Mouse (Mus musculus): ENCODE measurements at regions not wholly inside any gene's neighbourhood (a gene's known extent, or its start where the extent isn't known, plus 50 kb on each side); places are given as distances from the start of the nearest gene placed in this dataset.

- TF ChIP-seq CTCF (IDR thresholded peaks at IDR 0.05; ENCODE audit: low read depth) (no peak), EP300 (IDR thresholded peaks at IDR 0.05; ENCODE audit: low read depth) (no peak)
Measured at GRCm38 (mm10) chr8:26831790-26832189, 145.3 kb upstream of the Zfp703 start.
